Mouse (Mus musculus) liver, postnatal 0 days (tissue): ENCODE measurements at regions not wholly inside any gene's neighbourhood (a gene's known extent, or its start where the extent isn't known, plus 50 kb on each side); places are given as distances from the start of the nearest gene placed in this dataset.

Source experiments
- CTCF ChIP-seq: sonication (generic); IDR thresholded peaks from 2 replicates; pipeline ENCODE4 v1.5.1; 2016; ENCODE audit warnings: antibody characterized with exemption, low read depth
- EP300 ChIP-seq: IDR thresholded peaks from 2 replicates; pipeline ENCODE4 v1.6.1; 2016; ENCODE audit warnings: antibody characterized with exemption, low read depth, mild to moderate bottlenecking

DNA sequence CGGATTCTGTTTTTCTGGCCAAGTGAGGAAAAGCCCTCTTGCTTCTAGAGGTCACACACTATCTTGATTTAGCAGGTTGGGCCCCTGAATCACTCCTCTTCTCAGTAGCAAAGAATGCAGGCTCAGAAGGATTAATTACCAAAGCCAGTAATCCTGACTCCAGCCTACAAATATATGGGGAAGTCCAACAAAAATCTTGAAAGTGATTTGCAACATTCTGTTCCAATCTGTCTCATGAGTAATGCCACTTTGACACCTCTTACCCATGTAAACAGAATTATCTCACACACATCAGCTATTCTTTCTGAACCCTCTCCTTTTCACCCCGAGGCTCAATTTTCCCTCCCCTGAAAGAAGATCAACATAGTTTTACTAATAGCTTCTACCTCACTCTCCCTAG, 233.9 kb upstream of the Nt5c1b start:
- no peak for TF ChIP-seq CTCF
- no peak for TF ChIP-seq EP300
